Mouse (Mus musculus): Measurements from ENCODE around the gene Dpp9.

Gene Dpp9

DNA sequence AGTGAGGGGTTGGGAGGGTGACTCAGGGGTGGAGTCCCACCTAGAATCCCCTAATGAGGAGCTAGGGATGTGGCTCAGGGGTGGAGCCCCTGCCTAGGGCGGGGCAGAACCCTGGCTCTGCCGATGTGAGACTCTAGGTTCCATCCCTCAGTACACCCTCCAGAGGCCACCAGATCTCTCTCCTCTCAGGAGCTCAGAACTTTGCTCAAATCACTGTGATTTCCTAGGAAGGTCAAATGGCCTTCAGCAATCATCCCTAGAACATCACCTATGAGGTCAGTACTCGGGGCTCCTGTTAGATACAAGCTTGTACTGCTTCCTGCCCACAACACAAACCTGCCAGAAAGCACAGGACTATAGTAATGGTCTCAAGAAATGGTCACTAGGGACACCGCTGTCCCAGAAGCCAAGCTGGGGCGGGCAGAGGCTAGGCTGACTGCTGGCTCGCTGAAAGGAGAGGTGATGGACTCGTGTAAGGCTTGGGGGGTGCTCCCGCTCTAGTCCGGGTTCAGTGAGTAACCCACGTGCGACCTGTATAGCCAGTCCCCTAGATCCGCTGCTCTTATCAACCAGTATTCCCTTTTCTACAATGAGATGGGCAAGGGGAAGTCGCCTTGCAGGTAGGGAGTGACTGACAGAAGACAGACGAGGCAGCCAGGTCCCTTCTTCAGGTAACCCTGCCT lies 35.6 kb downstream of the Dpp9 start:
- no peak for DNase-seq (ENCODE audit: low spot score)

DNA sequence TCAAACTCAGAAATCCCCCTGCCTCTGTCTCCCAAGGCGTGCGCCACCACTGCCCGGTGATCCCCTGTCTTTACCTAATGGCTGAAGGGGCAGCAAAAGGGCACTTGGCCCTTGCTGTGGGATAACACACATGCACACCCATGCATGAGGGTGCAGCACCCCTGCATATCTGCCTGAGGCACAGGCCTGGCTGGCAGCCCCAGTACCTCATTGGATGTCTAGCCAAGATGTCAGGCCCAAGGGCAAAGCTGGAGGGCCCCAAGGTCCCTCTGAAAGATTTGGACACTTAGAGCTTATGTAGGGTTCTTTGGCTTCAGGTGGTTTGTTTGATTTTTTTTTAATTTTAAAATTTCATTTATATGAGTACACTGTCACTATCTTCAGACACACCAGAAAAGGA lies 43.3 kb downstream of the Dpp9 start:
- DNase-seq (ENCODE audit: low spot score) = no peak

DNA sequence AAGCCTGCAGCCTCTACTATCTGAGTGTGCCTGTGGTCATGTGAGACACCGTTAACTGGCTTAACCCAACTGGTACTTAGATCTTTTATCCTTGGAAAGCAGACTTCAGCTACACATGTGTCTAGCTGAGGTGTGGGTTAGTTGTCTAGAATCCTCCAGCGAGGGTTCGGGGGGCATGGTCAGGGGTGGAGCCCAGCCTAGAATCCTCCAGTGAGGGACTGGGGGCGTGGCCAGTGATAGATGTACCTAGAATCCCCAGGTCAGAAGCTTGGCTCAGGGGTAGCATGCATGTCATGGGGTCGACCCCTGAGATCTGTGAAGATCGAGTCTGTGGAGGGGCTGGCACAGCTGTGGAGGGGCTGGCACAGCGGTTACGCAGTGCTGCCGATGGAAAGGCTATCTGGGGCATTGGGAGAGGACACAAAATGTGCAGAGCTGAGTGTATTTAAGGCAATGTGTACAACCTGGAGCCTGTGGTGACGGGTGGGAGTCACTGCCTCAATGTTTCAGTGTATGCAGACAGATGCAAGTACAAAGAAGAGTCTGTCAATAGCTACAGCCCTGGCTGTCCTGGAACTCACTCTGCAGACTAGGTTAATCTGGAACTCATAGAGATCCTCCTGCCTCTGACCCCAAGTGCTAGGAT lies 45.2 kb downstream of the Dpp9 start:
- DNase-seq (ENCODE audit: low spot score) = no peak

DNA sequence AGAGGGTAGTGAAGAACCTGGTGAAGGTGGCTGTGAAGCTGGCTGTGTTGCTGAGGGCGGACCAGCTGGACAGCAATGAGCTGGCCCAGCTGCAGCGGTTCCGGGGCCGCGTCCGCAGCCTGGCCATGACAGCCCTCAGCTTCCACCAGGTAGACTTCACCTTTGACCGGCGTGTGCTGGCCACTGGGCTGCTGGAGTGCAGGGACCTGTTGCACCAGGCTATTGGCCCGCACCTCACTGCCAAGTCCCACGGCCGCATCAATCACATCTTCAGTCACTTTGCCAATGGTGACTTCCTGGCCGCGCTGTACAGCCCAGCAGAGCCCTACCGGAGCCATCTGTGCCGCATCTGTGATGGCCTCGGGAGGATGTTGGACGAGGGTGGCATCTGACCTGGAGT lies 46.8 kb downstream of the Dpp9 start:
- DNase-seq (ENCODE audit: low spot score) = no peak

GRCm38 (mm10) chr17:56171456-56171855 lies 47.2 kb downstream of the Dpp9 start:
- DNase-seq (ENCODE audit: low spot score) = no peak

- peak; percentile 60 for DNase-seq (ENCODE audit: low spot score)
These were observed 48.1 kb downstream of the Dpp9 start for GRCm38 (mm10) chr17:56170636-56171035.

DNA sequence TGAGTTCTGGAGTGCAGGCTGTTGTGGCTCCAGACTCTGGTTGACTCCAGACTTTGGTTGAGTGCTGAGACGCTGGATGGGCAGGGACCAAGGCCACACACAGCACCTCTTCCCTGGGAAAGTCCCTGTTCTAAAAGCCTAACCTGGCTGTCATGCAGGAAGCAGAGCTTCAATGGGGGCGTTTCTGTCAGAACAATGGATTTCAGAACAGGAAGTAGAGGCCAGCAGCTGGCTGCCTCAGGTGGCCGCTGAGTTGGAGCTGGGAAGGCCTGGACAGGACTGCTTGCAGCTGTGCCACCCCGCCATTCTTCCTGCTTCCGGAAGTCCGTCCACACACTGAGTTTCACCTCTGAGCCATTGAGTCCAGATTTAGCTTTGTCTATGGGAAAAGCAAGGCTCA lies 48.9 kb downstream of the Dpp9 start:
- DNase-seq (ENCODE audit: low spot score) = no peak

DNA sequence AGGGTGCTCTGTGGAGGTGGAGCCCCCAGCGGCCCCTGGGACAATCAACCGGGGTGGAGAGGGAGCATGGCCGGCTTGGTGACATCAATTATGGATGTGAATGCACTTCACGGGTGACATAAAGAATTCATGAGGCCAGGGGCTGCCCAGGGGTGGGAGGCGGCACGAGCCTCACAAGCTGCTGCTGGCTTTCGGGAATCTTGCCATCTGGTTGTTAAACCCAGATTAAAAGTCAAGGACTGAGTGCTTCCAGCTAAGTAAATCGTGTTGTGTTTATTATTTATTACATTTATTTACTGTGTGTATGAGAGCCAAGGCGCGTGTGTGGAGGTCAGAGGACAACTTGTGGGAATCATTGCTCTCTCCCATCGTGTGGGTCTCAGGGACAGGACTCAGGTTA lies 53.0 kb downstream of the Dpp9 start:
- DNase-seq (ENCODE audit: low spot score) = no peak

- no peak for DNase-seq (ENCODE audit: low spot score)
These were observed 54.2 kb downstream of the Dpp9 start for GRCm38 (mm10) chr17:56164510-56164909.

DNA sequence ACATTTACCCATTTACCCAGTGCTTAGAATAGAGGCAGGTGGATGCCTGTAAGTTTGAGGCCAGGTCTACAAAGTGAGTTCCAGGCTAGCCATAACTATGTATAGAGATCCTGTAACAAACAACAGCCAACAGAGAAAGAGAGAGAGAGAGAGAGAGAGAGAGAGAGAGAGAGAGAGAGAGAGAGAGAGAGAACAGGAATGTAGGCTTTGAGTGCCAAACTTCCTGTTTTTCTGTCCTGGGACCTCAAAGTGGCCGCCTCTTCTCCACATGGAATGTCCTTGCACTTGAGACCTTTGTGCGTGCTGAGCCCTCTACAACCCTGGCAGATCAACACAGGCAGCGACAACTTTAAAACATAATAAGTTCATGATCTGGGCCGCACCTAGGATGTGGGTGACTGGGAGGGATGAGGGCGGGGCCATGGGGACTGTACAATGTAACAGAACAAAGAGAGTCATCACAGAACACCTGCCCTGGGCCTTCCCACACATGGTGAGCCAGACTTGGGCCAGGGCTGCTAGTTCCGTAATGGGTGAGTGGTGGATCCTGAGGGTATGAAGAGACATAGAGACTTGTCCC lies 55.1 kb downstream of the Dpp9 start:
- DNase-seq (ENCODE audit: low spot score) = no peak

- peak; percentile 98 for DNase-seq (ENCODE audit: low spot score)
These were observed 56.4 kb downstream of the Dpp9 start, which contains the start of gene Tnfaip8l1 for GRCm38 (mm10) chr17:56162231-56162774. Gene Tnfaip8l1, plus strand, starts transcription at chr17:56162477.

GRCm38 (mm10) chr17:56159729-56160128 lies 59.0 kb downstream of the Dpp9 start:
- peak; percentile 77 for DNase-seq (ENCODE audit: low spot score)

GRCm38 (mm10) chr17:56153643-56154042 lies 65.1 kb downstream of the Dpp9 start:
- peak; percentile 61 for DNase-seq (ENCODE audit: low spot score)

DNA sequence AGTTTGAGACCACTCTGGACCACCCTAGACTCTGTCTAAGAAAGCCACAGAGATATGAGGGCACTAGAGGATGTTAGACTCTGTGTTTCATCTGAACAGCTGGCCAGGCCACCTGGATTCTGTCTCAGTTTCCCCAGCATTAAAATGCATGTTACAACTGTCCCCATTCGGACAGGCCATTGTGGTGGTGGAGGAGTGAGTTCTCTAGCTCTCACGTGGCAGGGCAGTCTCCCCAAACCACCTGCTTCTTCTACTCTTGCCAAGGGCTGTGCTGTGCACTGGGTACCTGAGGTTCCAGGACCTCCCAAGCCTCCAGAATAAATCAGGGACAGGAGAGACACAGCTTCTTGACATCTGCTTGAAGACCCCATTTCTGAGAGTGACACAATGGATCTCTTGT lies 68.8 kb downstream of the Dpp9 start:
- no peak for DNase-seq (ENCODE audit: low spot score)

- no peak for DNase-seq (ENCODE audit: low spot score)
These were observed 69.7 kb downstream of the Dpp9 start for GRCm38 (mm10) chr17:56148790-56149618.

DNA sequence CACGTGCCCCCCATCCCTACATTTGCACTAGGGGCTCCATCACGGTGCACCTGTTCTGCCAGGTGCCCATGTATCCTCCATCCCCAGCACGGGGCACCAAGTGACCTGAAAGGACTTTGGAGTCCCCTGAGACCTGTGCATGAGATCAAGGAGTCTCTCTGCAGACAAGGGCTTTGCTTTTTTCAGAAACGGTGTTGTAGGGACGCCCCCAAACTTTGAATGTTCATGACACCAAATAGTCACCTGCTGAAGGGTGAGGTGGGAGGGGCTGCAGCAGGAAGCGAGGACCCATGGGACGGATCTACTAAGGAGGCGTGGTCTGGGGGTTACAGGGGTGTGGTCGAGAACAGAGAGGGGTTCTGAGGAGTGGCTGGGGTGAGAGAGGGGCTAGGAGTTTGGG lies 70.4 kb downstream of the Dpp9 start:
- no peak for DNase-seq (ENCODE audit: low spot score)

DNA sequence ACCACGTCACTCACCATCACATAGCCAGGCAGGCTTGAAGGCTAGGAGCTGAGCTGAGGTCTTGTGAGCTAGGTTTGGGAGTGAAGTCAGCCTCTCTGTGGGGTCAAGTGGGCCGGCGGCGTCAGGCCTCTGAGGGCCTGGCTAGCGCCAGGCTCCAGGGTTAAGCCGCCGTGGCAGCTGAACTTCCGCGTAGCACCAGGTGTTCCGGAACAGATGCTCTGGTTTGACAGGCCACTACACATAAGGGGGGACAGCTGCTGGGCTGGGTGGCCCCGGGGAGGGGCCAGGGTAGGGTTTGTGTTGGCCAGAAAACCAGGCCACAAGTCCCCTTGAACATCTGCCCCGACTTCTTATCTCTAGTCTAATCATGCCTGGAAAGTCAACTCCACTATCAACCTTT lies 71.3 kb downstream of the Dpp9 start:
- DNase-seq (ENCODE audit: low spot score) = no peak

DNA sequence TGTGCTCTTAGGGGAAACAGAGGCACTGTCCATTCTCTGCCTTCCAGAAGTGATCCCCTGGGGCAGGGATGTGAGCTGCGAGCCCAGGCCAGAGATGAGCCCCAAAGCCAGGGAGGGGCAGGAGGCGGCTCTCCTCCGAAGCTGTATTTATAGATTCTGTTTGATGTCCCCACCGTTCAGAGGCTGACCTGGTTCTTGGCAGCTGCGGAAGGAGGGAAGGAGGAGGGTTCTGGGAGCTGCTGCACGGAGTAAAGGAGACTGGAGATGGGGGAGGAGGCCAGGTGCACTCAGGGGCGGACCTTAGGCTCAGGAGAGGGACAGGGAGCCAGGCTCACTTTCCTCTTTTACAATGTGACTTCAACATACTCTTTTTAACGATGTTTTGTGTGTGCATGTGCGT lies 72.6 kb downstream of the Dpp9 start:
- DNase-seq (ENCODE audit: low spot score) = no peak

DNA sequence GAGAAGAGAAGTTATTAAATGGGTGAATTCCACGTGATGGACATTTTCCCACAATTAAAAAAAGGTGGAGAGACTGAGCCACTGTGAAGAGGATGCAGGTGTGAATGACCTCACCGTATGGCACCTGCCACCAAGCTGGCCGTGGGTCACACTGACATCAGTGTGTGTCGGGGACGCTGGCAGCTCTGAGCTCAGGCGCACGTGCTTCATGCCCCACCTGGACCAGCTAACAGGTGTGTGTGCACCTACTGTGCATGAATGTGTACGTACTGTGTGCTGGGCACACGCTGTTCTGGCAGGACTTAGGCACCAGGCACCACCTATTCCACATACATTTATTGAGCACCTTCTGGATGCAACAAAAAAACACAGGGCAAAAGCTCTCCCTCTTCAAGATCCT lies 74.2 kb downstream of the Dpp9 start:
- DNase-seq (ENCODE audit: low spot score) = no peak

DNA sequence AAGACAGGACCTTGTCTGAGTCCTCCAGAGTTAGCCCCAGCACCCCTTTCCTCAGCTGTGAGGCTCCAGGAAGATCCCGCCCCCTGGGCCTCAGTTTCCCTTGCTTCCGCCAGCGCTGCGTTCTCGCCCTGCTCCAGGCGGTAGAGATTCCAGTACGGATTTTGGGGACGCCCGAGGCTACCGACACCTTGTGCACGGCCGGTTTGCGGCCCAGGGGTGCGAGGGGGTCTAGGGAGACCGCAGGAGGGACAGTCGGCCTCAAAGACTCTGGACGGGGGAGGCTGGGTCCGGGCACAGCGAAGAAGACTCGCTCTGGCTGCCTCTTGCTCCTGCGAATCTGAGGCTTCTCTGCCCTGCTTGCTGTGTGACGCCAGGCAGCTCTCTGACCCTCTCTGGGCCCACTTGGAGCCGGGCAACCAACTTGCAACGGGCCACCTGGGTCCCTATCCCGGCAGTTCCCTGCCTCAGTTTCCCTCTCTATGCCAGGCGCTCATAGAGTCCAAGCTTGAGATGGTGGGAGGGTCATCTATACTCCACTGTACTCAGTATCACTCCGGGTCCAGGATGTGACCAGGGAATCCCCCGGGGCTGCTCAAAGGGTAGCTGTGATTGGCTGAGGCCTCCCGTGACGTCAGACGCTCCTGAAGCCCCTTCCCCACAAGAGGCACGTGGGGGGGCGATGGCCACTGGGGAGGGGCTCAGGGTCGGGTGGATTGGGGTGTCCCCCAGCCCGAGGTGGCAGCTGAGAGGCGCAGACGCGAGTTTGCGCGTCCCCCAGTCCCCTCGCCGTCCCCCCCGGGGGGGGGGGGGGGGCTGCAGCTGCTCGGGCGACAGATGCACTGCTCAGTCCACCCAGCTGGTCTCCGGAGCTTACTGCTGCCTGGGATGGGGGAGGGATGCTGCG lies 76.8 kb downstream of the Dpp9 start:
- DNase-seq (ENCODE audit: low spot score) = peak; percentile 68

- peak; percentile 78 for DNase-seq (ENCODE audit: low spot score)
These were observed 78.7 kb downstream of the Dpp9 start, which contains the start of gene Sema6b for GRCm38 (mm10) chr17:56139858-56140595. Gene Sema6b, minus strand, starts transcription at chr17:56140343.

Measured in embryo, embryonic 10 days (tissue).